Mouse (Mus musculus): ENCODE results near the gene Stim1. TPM values are rescaled to one million over a fixed set of nuclear protein-coding genes. Genes with fewer than 3 reads are reported as not detected.

Gene Stim1
- polyA plus RNA-seq, 1 experiment from 2014 or later, result 12.1 TPM

GRCm38 (mm10) chr7:102326323-102326722 is 58.7 kb downstream of the Stim1 start:
- Histone ChIP-seq H3K27ac (ENCODE audit: low read depth, low read length) (no peak overlapping the region), H3K27me3 (ENCODE audit: control insufficient read depth, insufficient read depth, low read length) (no peaks in the 10 kb centered on the region), H3K9ac (replicated peaks; ENCODE audit: low read depth, low read length) (no peak overlapping the region), H3K9me3 (ENCODE audit: control insufficient read depth, low read length) (no peaks in the 10 kb centered on the region), H3K36me3 (ENCODE audit: control insufficient read depth, insufficient read depth, low read length) (no peaks in the 10 kb centered on the region), H3K4me3 (ENCODE audit: low read depth, low read length) (no peak overlapping the region), H3K4me2 (ENCODE audit: low read depth, low read length) (no peak overlapping the region), H3K4me1 (ENCODE audit: control insufficient read depth, insufficient read depth, low read length) (no peaks in the 10 kb centered on the region)
- no peak for ATAC-seq (ENCODE audit: low read depth)

GRCm38 (mm10) chr7:102330270-102330669 is 62.7 kb downstream of the Stim1 start:
- Histone ChIP-seq H3K9me3 (ENCODE audit: control insufficient read depth, low read length) (no peaks in the 10 kb centered on the region), H3K27me3 (ENCODE audit: control insufficient read depth, insufficient read depth, low read length) (no peaks in the 10 kb centered on the region), H3K9ac (replicated peaks; ENCODE audit: low read depth, low read length) (no peak overlapping the region), H3K4me3 (ENCODE audit: low read depth, low read length) (no peak overlapping the region), H3K27ac (ENCODE audit: low read depth, low read length) (no peak overlapping the region), H3K36me3 (ENCODE audit: control insufficient read depth, insufficient read depth, low read length) (no peaks in the 10 kb centered on the region), H3K4me2 (ENCODE audit: low read depth, low read length) (no peak overlapping the region), H3K4me1 (ENCODE audit: control insufficient read depth, insufficient read depth, low read length) (no peaks in the 10 kb centered on the region)
- no peak for ATAC-seq (ENCODE audit: low read depth)
- 90% methylated on average over 5 of the region's 5 CpGs for WGBS

- H3K27ac ChIP-seq (ENCODE audit: low read depth, low read length), result no peak overlapping the region
- H3K4me1 ChIP-seq (ENCODE audit: control insufficient read depth, insufficient read depth, low read length), result no peaks in the 10 kb centered on the region
- no peak overlapping the region for H3K4me3 ChIP-seq (ENCODE audit: low read depth, low read length)
- no peak for ATAC-seq (ENCODE audit: low read depth)
- H3K36me3 ChIP-seq (ENCODE audit: control insufficient read depth, insufficient read depth, low read length), result no peaks in the 10 kb centered on the region
- H3K9ac ChIP-seq (replicated peaks; ENCODE audit: low read depth, low read length), result no peak overlapping the region
- 84% methylated on average over 3 of the region's 3 CpGs for WGBS
- no peak overlapping the region for H3K4me2 ChIP-seq (ENCODE audit: low read depth, low read length)
- H3K9me3 ChIP-seq (ENCODE audit: control insufficient read depth, low read length), result no peaks in the 10 kb centered on the region
- H3K27me3 ChIP-seq (ENCODE audit: control insufficient read depth, insufficient read depth, low read length), result no peaks in the 10 kb centered on the region
Observed at GRCm38 (mm10) chr7:102331476-102331875, 63.9 kb downstream of the Stim1 start.

GRCm38 (mm10) chr7:102333741-102334140 is 66.1 kb downstream of the Stim1 start:
- Histone ChIP-seq H3K27ac (ENCODE audit: low read depth, low read length) (no peak overlapping the region), H3K4me3 (ENCODE audit: low read depth, low read length) (no peak overlapping the region), H3K4me1 (ENCODE audit: control insufficient read depth, insufficient read depth, low read length) (no peaks in the 10 kb centered on the region), H3K4me2 (ENCODE audit: low read depth, low read length) (no peak overlapping the region), H3K9ac (replicated peaks; ENCODE audit: low read depth, low read length) (no peak overlapping the region), H3K27me3 (ENCODE audit: control insufficient read depth, insufficient read depth, low read length) (no peaks in the 10 kb centered on the region), H3K9me3 (ENCODE audit: control insufficient read depth, low read length) (no peaks in the 10 kb centered on the region), H3K36me3 (ENCODE audit: control insufficient read depth, insufficient read depth, low read length) (no peaks in the 10 kb centered on the region)
- WGBS, result 76% methylated on average over 4 of the region's 4 CpGs
- no peak for ATAC-seq (ENCODE audit: low read depth)

GRCm38 (mm10) chr7:102337326-102337725 is 69.7 kb downstream of the Stim1 start:
- 95% methylated on average over 5 of the region's 5 CpGs for WGBS
- Histone ChIP-seq H3K27ac (ENCODE audit: low read depth, low read length) (no peak overlapping the region), H3K27me3 (ENCODE audit: control insufficient read depth, insufficient read depth, low read length) (no peaks in the 10 kb centered on the region), H3K9me3 (ENCODE audit: control insufficient read depth, low read length) (no peaks in the 10 kb centered on the region), H3K4me1 (ENCODE audit: control insufficient read depth, insufficient read depth, low read length) (no peaks in the 10 kb centered on the region), H3K4me2 (ENCODE audit: low read depth, low read length) (no peak overlapping the region), H3K4me3 (ENCODE audit: low read depth, low read length) (no peak overlapping the region), H3K36me3 (ENCODE audit: control insufficient read depth, insufficient read depth, low read length) (no peaks in the 10 kb centered on the region), H3K9ac (replicated peaks; ENCODE audit: low read depth, low read length) (no peak overlapping the region)
- ATAC-seq (ENCODE audit: low read depth), result no peak

DNA sequence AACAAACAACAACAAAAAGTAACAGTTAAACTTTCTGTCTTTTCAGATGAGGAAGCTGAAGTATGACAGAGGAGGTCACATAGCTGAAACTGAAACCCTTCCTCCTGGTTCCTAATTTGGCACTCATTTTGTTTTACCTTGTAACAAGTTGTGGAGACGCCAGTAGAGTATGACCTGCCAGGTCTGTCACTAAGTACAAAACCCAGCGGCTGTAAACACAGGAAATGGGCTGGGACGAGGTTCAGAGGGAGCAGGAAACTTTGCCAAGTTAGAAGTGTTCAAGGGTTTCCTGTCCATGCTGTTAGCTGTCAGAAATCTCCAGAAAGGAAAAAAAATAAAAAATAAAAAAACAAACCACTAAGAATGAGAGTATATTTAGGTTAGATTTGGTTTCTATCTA is 70.3 kb downstream of the Stim1 start:
- WGBS, result 68% methylated on average over 3 of the region's 3 CpGs
- Histone ChIP-seq H3K4me1 (ENCODE audit: control insufficient read depth, insufficient read depth, low read length) (no peaks in the 10 kb centered on the region), H3K4me2 (ENCODE audit: low read depth, low read length) (no peak overlapping the region), H3K4me3 (ENCODE audit: low read depth, low read length) (no peak overlapping the region), H3K27me3 (ENCODE audit: control insufficient read depth, insufficient read depth, low read length) (no peaks in the 10 kb centered on the region), H3K9ac (replicated peaks; ENCODE audit: low read depth, low read length) (no peak overlapping the region), H3K9me3 (ENCODE audit: control insufficient read depth, low read length) (no peaks in the 10 kb centered on the region), H3K36me3 (ENCODE audit: control insufficient read depth, insufficient read depth, low read length) (no peaks in the 10 kb centered on the region), H3K27ac (ENCODE audit: low read depth, low read length) (no peak overlapping the region)
- ATAC-seq (ENCODE audit: low read depth), result no peak

- H3K9me3 ChIP-seq (ENCODE audit: control insufficient read depth, low read length), result no peaks in the 10 kb centered on the region
- no peak overlapping the region for H3K4me2 ChIP-seq (ENCODE audit: low read depth, low read length)
- H3K9ac ChIP-seq (replicated peaks; ENCODE audit: low read depth, low read length), result no peak overlapping the region
- H3K27ac ChIP-seq (ENCODE audit: low read depth, low read length), result no peak overlapping the region
- 90% methylated on average over 3 of the region's 3 CpGs for WGBS
- H3K4me3 ChIP-seq (ENCODE audit: low read depth, low read length), result no peak overlapping the region
- ATAC-seq (ENCODE audit: low read depth), result no peak
- no peaks in the 10 kb centered on the region for H3K36me3 ChIP-seq (ENCODE audit: control insufficient read depth, insufficient read depth, low read length)
- no peaks in the 10 kb centered on the region for H3K27me3 ChIP-seq (ENCODE audit: control insufficient read depth, insufficient read depth, low read length)
- no peaks in the 10 kb centered on the region for H3K4me1 ChIP-seq (ENCODE audit: control insufficient read depth, insufficient read depth, low read length)
Observed at GRCm38 (mm10) chr7:102338956-102339355, 71.3 kb downstream of the Stim1 start.

- Histone ChIP-seq H3K9me3 (ENCODE audit: control insufficient read depth, low read length) (no peaks in the 10 kb centered on the region), H3K4me3 (ENCODE audit: low read depth, low read length) (no peak overlapping the region), H3K4me1 (ENCODE audit: control insufficient read depth, insufficient read depth, low read length) (no peaks in the 10 kb centered on the region), H3K27ac (ENCODE audit: low read depth, low read length) (no peak overlapping the region), H3K36me3 (ENCODE audit: control insufficient read depth, insufficient read depth, low read length) (no peaks in the 10 kb centered on the region), H3K27me3 (ENCODE audit: control insufficient read depth, insufficient read depth, low read length) (no peaks in the 10 kb centered on the region), H3K9ac (replicated peaks; ENCODE audit: low read depth, low read length) (no peak overlapping the region), H3K4me2 (ENCODE audit: low read depth, low read length) (no peak overlapping the region)
- 81% methylated on average over 2 of the region's 2 CpGs for WGBS
- ATAC-seq (ENCODE audit: low read depth), result no peak
Observed at GRCm38 (mm10) chr7:102345893-102346292, 78.3 kb downstream of the Stim1 start.

DNA sequence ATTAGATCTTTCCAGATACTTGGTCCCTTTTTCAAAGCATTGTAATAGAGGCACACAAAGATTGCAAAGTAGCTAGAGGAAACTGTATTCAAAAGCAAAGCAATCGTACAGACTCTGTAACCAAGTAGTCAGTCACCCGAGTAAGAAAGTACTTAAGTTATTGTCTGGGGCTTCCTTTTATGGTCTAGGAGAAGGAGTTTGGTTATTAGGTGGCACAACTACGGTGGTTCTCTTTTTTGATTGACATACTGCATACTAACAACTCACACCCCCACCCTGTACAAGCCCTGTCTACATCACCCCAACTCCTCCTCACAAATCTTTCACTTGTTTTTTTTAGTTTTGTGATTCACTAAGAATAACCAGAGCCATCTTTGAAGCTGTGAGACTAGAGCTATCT is 79.7 kb downstream of the Stim1 start:
- Histone ChIP-seq H3K27ac (ENCODE audit: low read depth, low read length) (no peak overlapping the region), H3K27me3 (ENCODE audit: control insufficient read depth, insufficient read depth, low read length) (no peaks in the 10 kb centered on the region), H3K36me3 (ENCODE audit: control insufficient read depth, insufficient read depth, low read length) (no peaks in the 10 kb centered on the region), H3K9ac (replicated peaks; ENCODE audit: low read depth, low read length) (no peak overlapping the region), H3K4me3 (ENCODE audit: low read depth, low read length) (no peak overlapping the region), H3K4me2 (ENCODE audit: low read depth, low read length) (no peak overlapping the region), H3K9me3 (ENCODE audit: control insufficient read depth, low read length) (no peaks in the 10 kb centered on the region), H3K4me1 (ENCODE audit: control insufficient read depth, insufficient read depth, low read length) (no peaks in the 10 kb centered on the region)
- WGBS, result 40% methylated on average over 3 of the region's 3 CpGs
- ATAC-seq (ENCODE audit: low read depth), result no peak

DNA sequence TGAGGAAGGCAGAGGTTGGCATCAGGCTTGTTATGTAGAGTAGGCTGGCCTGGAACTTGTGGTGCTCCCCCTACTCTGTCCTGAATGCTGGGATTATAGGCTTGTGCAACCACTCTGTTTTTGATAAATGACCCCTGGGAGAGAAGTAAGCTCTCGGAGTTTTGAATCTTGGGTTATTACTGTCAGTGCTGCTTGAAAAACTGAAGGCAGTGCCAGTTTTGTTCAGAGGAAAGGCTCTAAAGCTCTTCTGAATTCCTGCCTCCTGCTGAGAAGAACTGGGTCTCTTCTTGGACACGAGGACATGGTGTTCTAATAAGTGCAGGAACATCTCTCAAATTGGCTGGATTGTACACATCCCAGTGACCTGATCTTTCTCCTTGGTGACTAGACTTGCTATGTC is 81.1 kb downstream of the Stim1 start:
- 61% methylated on average over 2 of the region's 2 CpGs for WGBS
- Histone ChIP-seq H3K4me1 (ENCODE audit: control insufficient read depth, insufficient read depth, low read length) (no peaks in the 10 kb centered on the region), H3K9me3 (ENCODE audit: control insufficient read depth, low read length) (no peaks in the 10 kb centered on the region), H3K27ac (ENCODE audit: low read depth, low read length) (no peak overlapping the region), H3K4me3 (ENCODE audit: low read depth, low read length) (no peak overlapping the region), H3K27me3 (ENCODE audit: control insufficient read depth, insufficient read depth, low read length) (no peaks in the 10 kb centered on the region), H3K4me2 (ENCODE audit: low read depth, low read length) (no peak overlapping the region), H3K9ac (replicated peaks; ENCODE audit: low read depth, low read length) (no peak overlapping the region), H3K36me3 (ENCODE audit: control insufficient read depth, insufficient read depth, low read length) (no peaks in the 10 kb centered on the region)
- no peak for ATAC-seq (ENCODE audit: low read depth)
